Mouse (Mus musculus) effector memory CD4-positive, alpha-beta T cell, adult 7 months (primary cell): Measurements from ENCODE around the gene Fam19a1. TPM values are rescaled to one million over a fixed set of nuclear protein-coding genes. Genes with fewer than 3 reads are reported as not detected.

Source experiments
- polyA plus RNA-seq: library from polyadenylated mRNA; unstranded; fragments of 100-300 nt; shearing (Covaris generic); gene quantifications from one replicate; pipeline ENCODE4 v1.2.1, GENCODE M21; 2017

The Fam19a1 gene
- 0.16 TPM for polyA plus RNA-seq

DNA sequence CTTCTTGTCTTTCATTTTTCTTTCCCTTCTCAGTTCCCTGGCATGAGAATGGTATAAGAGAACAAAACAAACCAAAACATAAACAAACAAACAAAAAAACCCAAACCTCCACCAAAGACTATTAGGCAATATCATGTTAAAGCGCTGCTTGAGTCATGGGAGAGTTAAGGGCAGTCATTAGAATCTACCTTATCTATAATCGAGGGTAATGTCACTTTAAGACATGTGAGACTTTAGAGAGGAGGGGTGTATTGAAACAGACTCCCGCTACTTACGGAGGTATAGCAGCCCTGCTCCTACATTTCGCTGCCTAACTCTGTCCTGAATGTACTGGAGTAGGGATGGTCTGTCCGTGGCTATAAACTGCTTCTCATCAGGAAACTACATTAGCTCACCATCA lies at the start of gene Fam19a1:
Gene Fam19a1 (plus strand): TSS at position 301 of the 400 bp plus-strand sequence.

DNA sequence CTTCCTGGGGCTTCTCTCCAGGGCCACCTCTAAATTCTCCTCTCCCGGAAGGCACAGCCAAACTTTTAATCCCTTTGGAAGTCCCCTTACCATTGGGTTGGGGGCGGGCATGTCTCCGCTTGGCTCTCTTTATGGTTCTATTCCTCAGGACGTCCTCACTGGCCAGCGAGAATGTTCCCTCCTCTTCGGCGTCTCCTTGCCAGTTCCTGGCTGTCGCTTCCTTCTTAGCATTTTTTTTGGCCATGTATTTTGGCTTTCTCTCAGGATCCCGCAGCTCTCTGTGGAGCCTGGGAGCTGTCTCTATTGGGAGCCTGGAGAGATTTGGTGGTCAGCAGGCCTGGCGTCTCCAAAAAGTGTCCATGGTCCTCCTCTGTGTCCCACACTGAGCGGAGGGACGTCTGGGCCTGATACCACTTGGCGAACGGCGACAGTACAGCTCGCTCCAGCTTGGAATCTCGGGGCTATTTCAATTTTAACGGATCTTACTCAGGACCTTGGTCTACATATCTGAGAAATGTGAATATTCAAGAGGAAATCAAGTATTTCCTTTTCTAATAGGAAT lies 52.9 kb downstream of the Fam19a1 start, which contains the start of gene 1700123L14Rik:
Gene 1700123L14Rik (minus strand): TSS at position 426 of the 562 bp plus-strand sequence.

Other genes starting within 250 kb of the Fam19a1 start
- not detected for gene 1700123L14Rik, start 53.1 kb downstream of the Fam19a1 start, polyA plus RNA-seq